Mouse (Mus musculus) thymus, adult 2 months (tissue): ENCODE results near the gene 1700001O22Rik.

Experiments used
- CTCF ChIP-seq: fragments of 200-500 bp; IDR thresholded peaks from 2 replicates; pipeline ENCODE4 v1.5.1; 2012; ENCODE audit warnings: mild to moderate bottlenecking, control low read depth, low read length, moderate library complexity, borderline replicate concordance; ENCODE audit not compliant: control insufficient read depth, poor library complexity, insufficient read depth; ENCODE audit errors: extremely low read depth
- POLR2A ChIP-seq: fragments of 200-500 bp; IDR thresholded peaks from 2 replicates; pipeline ENCODE4 v1.6.1; 2012; ENCODE audit warnings: mild to moderate bottlenecking, low read length, control low read depth, moderate library complexity; ENCODE audit not compliant: control insufficient read depth, poor library complexity, insufficient read depth; ENCODE audit errors: extremely low read depth

GRCm38 (mm10) chr2:30754831-30755230 lies 48.6 kb downstream of the 1700001O22Rik start:
- TF ChIP-seq CTCF (no peak), POLR2A (no peak)
